8 mouse cellular contexts compared by ENCODE assay signal in genomic region chr1:190171341-190171740, GRCm38 (mm10). TPM values are rescaled to one million over a fixed set of nuclear protein-coding genes. Genes with fewer than 3 reads are reported as not detected.
DNase-seq lines count a peak whose midpoint lies in the region; ATAC-seq and TF ChIP-seq lines count a peak whose summit lies in the region.
"Had no signal": no experiment of that assay in that cellular context is flagged by ENCODE, and none has a peak within 500 bp of the region (broad histone marks: within the 10 kb centered on the region; RNA-seq: fewer than 3 reads in every experiment).

No protein-coding gene starts in this region.

- peaks cover 6% of the 10 kb centered on the region for H3K4me1 ChIP-seq in liver, adult 2 months (ENCODE audit: control insufficient read depth, insufficient read depth, low read length)
- H3K4me1 ChIP-seq in heart, embryonic 15.5 days (replicated peaks), result peaks cover 45% of the 10 kb centered on the region
- H3K4me1 ChIP-seq in limb, embryonic 15.5 days, result peaks cover 54% of the 10 kb centered on the region
- H3K4me1 ChIP-seq in stomach, embryonic 15.5 days, result peaks cover 28% of the 10 kb centered on the region

- peak overlapping the region; percentile 89 for H3K9ac ChIP-seq in liver, adult 2 months (ENCODE audit: low read depth, low read length)
- H3K9ac ChIP-seq in heart, embryonic 15.5 days, result peak overlapping the region; percentile 89
- no peak overlapping the region for H3K9ac ChIP-seq in limb, embryonic 15.5 days
- H3K9ac ChIP-seq in stomach, embryonic 15.5 days, result no peak overlapping the region

- peaks cover 20% of the 10 kb centered on the region for H3K79me2 ChIP-seq in liver, adult 2 months (ENCODE audit: control insufficient read depth, insufficient read depth, low read length)

- H3K27ac ChIP-seq in liver, adult 2 months (replicated peaks; ENCODE audit: insufficient read depth, low read depth, low read length), result peak overlapping the region; percentile 94
- H3K27ac ChIP-seq in heart, embryonic 15.5 days, result peak overlapping the region; percentile 98; the same call in 1 of the 2 replicates
- no peak overlapping the region for H3K27ac ChIP-seq in limb, embryonic 15.5 days
- no peak overlapping the region for H3K27ac ChIP-seq in stomach, embryonic 15.5 days

- no peak for DNase-seq in liver, adult 2 months (ENCODE audit: extremely low read depth, low read depth, low spot score)
- DNase-seq in liver, result no peak
- no peak for DNase-seq in left cerebral cortex, postnatal 36 days (ENCODE audit: low spot score in 2 of 2)
- DNase-seq in adrenal gland, postnatal 14 days, result no peak

- no peak for ATAC-seq in heart, embryonic 15.5 days (replicated peaks; ENCODE audit: insufficient number of reproducible peaks, insufficient read depth, low FRiP score, low read depth)
- no peak for ATAC-seq in limb, embryonic 15.5 days (ENCODE audit: insufficient number of reproducible peaks, low FRiP score, low TSS enrichment, low read depth)
- no peak for ATAC-seq in stomach, embryonic 15.5 days (ENCODE audit: insufficient read depth, low FRiP score, low read depth)

- H3K4me2 ChIP-seq in heart, embryonic 15.5 days, result peak overlapping the region; percentile 87
- H3K4me2 ChIP-seq in limb, embryonic 15.5 days, result peak overlapping the region; percentile 95; the same call in 1 of the 2 replicates
- peak overlapping the region; percentile 93 for H3K4me2 ChIP-seq in stomach, embryonic 15.5 days

- no peak for TF ChIP-seq POLR2A in liver, adult 2 months (IDR thresholded peaks at IDR 0.05; ENCODE audit: extremely low read depth, insufficient read depth, low read length)

- no peaks in the 10 kb centered on the region for H3K36me3 ChIP-seq in liver, adult 2 months (ENCODE audit: control insufficient read depth, insufficient read depth, low read length)
- no peaks in the 10 kb centered on the region for H3K36me3 ChIP-seq in heart, embryonic 15.5 days
- no peaks in the 10 kb centered on the region for H3K36me3 ChIP-seq in limb, embryonic 15.5 days
- no peaks in the 10 kb centered on the region for H3K36me3 ChIP-seq in stomach, embryonic 15.5 days
- H3K36me3 ChIP-seq: G1E had no signal

- WGBS in liver, adult 2 months, result 3% methylated on average over 10 of the region's 10 CpGs
- WGBS in heart, embryonic 15.5 days, result 8% methylated on average over 10 of the region's 10 CpGs
- WGBS in limb, embryonic 15.5 days, result 6% methylated on average over 10 of the region's 10 CpGs
- 3% methylated on average over 10 of the region's 10 CpGs for WGBS in stomach, embryonic 15.5 days

- intact Hi-C loops in left cerebral cortex, postnatal 36 days (cut with DNase I), result no loop called here

- no peaks in the 10 kb centered on the region for H3K27me3 ChIP-seq in liver, adult 2 months (ENCODE audit: control insufficient read depth, insufficient read depth, low read length)
- peaks cover 21% of the 10 kb centered on the region for H3K27me3 ChIP-seq in heart, embryonic 15.5 days
- H3K27me3 ChIP-seq in limb, embryonic 15.5 days, result peaks cover 85% of the 10 kb centered on the region
- H3K27me3 ChIP-seq in stomach, embryonic 15.5 days (replicated peaks), result peaks cover 56% of the 10 kb centered on the region

- no peak for TF ChIP-seq CTCF in liver, adult 2 months (IDR thresholded peaks at IDR 0.05; ENCODE audit: low read depth, low read length)

- peak overlapping the region; percentile 86 for H3K4me3 ChIP-seq in liver, adult 2 months (ENCODE audit: insufficient read depth, low read depth, low read length)
- H3K4me3 ChIP-seq in heart, embryonic 15.5 days, result peak overlapping the region; percentile 86
- peak overlapping the region; percentile 64 for H3K4me3 ChIP-seq in limb, embryonic 15.5 days
- H3K4me3 ChIP-seq in stomach, embryonic 15.5 days (replicated peaks), result peak overlapping the region; percentile 63

- no peaks in the 10 kb centered on the region for H3K9me3 ChIP-seq in heart, embryonic 15.5 days (replicated peaks)
- no peaks in the 10 kb centered on the region for H3K9me3 ChIP-seq in limb, embryonic 15.5 days
- H3K9me3 ChIP-seq in stomach, embryonic 15.5 days, result no peaks in the 10 kb centered on the region

RNA-seq across cellular contexts. Expression of gene Prox1, which starts 0.8 kb away (rescaled TPM):
- total RNA-seq in liver, adult 2 months (2014; rRNA removed), result 20.1 and 27.1 TPM in 2 replicates
- 22.2 and 23.0 TPM in 2 replicates for polyA plus RNA-seq in liver, adult 2 months (2012; rRNA removed)
- polyA plus RNA-seq in heart, embryonic 15.5 days (2015; fragmentation: Nextera tagmentation; extraction: Ambion mirVana), result 14.9 and 18.3 TPM in 2 replicates
- polyA plus RNA-seq in limb, embryonic 15.5 days (2015; fragmentation: Nextera tagmentation; extraction: Ambion mirVana), result 2.1 and 2.6 TPM in 2 replicates
- 3.0 and 3.9 TPM in 2 replicates for polyA plus RNA-seq in stomach, embryonic 15.5 days (2015; fragmentation: Nextera tagmentation; extraction: Ambion mirVana)
- total RNA-seq in left cerebral cortex, postnatal 36 days (2021), result 1 to 10 TPM; 8.5 to 8.7 TPM
- total RNA-seq in adrenal gland, postnatal 14 days (2021), result 29.3 and 34.5 TPM in 2 replicates
- polyA plus RNA-seq: G1E had no signal

Comparison
In these comparisons a context has a peak if more than half of its experiments do, and no peak if none do; other contexts are left out.
1. H3K27ac ChIP-seq: peak in liver, adult 2 months (single experiment) and heart, embryonic 15.5 days (single experiment); none in limb, embryonic 15.5 days (single experiment) and stomach, embryonic 15.5 days (single experiment).
2. H3K9ac ChIP-seq: peak in liver, adult 2 months (single experiment) and heart, embryonic 15.5 days (single experiment); none in limb, embryonic 15.5 days (single experiment) and stomach, embryonic 15.5 days (single experiment).
3. Peak in every context shown above with its lines, with median percentiles within 50 percentile points of each other: H3K4me3 ChIP-seq and H3K4me2 ChIP-seq.